Mouse (Mus musculus) CD4-positive helper T cell, adult 2 months (primary cell): ENCODE measurements around the gene Fancg.
A peak's percentile ranks its signal among the peaks of the same experiment; 100 is the strongest.

Experiments used
- DNase-seq: peaks from one replicate; pipeline ENCODE4 v3.0.0-alpha.2; 2012; ENCODE audit warnings: low read depth, missing footprints, low spot score

Fancg gene

GRCm38 (mm10) chr4:43010161-43011038 is at the start of gene Fancg:
Gene Fancg (minus strand): TSS chr4:43010506.
- DNase-seq: peak; percentile 79

GRCm38 (mm10) chr4:43059697-43060096 is 49.4 kb upstream of the Fancg start:
- no peak for DNase-seq

GRCm38 (mm10) chr4:43058753-43059654 is 48.7 kb upstream of the Fancg start, which contains the start of gene Unc13b:
Gene Unc13b (plus strand): TSS chr4:43058953.
- peak; percentile 85 for DNase-seq

GRCm38 (mm10) chr4:43058392-43058752 is 48.1 kb upstream of the Fancg start:
- no peak for DNase-seq

GRCm38 (mm10) chr4:43057654-43058053 is 47.3 kb upstream of the Fancg start:
- no peak for DNase-seq

- peak; percentile 67 for DNase-seq
Observed at GRCm38 (mm10) chr4:43052627-43053026, 42.3 kb upstream of the Fancg start.

- peak; percentile 86 for DNase-seq
Observed at GRCm38 (mm10) chr4:43047231-43047630, 36.9 kb upstream of the Fancg start.

- no peak for DNase-seq
Observed at GRCm38 (mm10) chr4:43046607-43047006, 36.3 kb upstream of the Fancg start.

GRCm38 (mm10) chr4:43045659-43046302 is 35.5 kb upstream of the Fancg start, which contains the start of gene Fam214b:
Gene Fam214b (minus strand): TSS chr4:43046220.
- peak; percentile 89 for DNase-seq

- DNase-seq: no peak
Observed at GRCm38 (mm10) chr4:43045285-43045658, 35.0 kb upstream of the Fancg start.

GRCm38 (mm10) chr4:43044673-43045072 is 34.4 kb upstream of the Fancg start:
- peak; percentile 43 for DNase-seq

GRCm38 (mm10) chr4:43043644-43044357 is 33.5 kb upstream of the Fancg start:
- DNase-seq: peak; percentile 86

GRCm38 (mm10) chr4:43040881-43041547 is 30.7 kb upstream of the Fancg start:
- no peak for DNase-seq

- peak; percentile 95 for DNase-seq
Observed at GRCm38 (mm10) chr4:43040114-43040572, 29.8 kb upstream of the Fancg start.

- no peak for DNase-seq
Observed at GRCm38 (mm10) chr4:43039609-43040008, 29.3 kb upstream of the Fancg start.

- DNase-seq: no peak
Observed at GRCm38 (mm10) chr4:43038567-43039495, 28.5 kb upstream of the Fancg start.

GRCm38 (mm10) chr4:43037860-43038566 is 27.7 kb upstream of the Fancg start:
- no peak for DNase-seq

GRCm38 (mm10) chr4:43036356-43036755 is 26.1 kb upstream of the Fancg start:
- DNase-seq: no peak

- DNase-seq: no peak
Observed at GRCm38 (mm10) chr4:43035851-43036250, 25.5 kb upstream of the Fancg start.
